Mouse (Mus musculus): Measurements from ENCODE around the gene Nps. TPM values are rescaled to one million over a fixed set of nuclear protein-coding genes. Genes with fewer than 3 reads are reported as not detected.

The Nps gene
- polyA plus RNA-seq, 1 experiment from 2014 or later = not detected

Other genes starting within 250 kb of the Nps start
- gene Foxi2, start 151.6 kb downstream of the Nps start, polyA plus RNA-seq (2016; fragmentation: Nextera tagmentation; extraction: Ambion mirVana) = not detected in 2 replicates